Mouse (Mus musculus) cerebellum, adult 11-12 months (tissue): Measurements from ENCODE around the gene Gna15.
A peak's percentile ranks its signal among the peaks of the same experiment; 100 is the strongest.

Source experiments
- DNase-seq: peaks from one replicate; pipeline ENCODE4 v3.0.0; 2022

The Gna15 gene

DNA sequence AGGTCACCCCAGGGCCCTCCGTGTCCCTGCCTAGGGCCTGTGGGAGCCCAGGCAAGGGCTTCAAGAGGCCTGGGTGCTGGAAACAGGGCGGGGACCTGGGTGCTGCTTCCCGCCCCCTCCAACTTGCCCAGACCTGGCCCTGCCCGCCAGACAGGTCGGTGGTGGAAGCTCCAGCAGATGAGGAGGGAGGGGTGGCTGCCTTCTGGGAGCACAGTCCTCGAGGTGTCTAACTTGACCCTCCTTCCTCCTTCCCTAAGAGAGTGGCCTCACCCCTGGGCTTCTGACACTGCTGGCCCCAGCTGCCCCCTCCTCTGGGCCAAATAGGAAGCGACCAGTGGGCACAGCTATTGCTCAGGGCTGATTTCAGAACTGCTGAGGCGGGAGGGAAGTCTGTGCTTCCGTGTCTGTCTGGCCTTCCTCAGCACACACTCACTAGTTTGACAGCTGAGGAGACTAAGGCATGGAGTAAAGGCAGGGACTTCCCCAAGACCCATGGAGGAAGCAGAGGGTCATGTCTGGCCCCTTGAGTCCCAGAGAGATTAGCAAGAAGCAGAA is at the start of gene Gna15:
Gene Gna15, minus strand, starts transcription at position 175 of the 555 bp plus-strand sequence.
- no peak for DNase-seq

DNA sequence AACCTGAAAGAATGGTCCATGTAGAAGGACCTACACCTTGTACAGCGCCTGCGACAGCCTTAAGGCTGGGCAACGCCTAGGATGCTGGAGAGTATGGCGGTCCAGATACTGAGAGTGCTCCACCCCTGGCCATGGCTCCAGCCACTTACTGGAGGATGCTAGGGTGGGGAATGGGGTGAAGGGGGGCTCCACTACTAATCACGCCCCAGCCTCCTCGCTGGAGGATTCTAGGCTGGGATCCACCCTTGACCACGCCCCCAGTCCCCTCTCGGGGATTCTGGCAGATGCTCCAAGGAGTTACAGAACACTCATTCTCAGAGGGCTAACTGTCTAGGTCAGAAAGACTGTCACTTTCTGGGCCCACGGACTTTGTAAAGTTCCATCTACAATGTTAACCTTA is 49.0 kb upstream of the Gna15 start:
- DNase-seq = peak; percentile 71

DNA sequence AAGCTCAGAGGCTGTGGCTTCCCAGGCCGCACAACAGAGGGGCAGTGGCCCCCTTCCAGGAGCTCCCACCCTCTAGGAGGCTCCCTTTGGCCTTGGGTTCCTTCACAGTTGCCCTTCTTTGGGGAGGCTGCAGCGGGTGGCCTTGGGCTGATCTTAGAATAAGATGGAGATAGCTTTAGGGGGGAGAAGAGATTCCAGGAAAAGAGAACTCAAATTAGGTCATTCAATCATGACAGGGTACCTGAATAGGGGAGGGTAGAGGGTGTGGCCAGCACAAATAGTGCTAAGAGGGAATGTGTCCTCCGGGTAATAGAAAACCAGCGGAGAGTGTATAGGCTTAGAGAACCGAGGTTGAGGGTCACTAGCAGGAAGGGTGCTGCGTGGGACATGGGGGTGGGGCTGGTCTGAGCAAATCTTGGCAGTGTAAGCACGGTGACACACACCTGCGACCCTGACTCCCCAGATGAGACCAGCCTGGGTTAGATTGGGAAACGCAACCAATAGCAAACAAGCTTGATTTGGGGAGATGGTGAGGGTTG is 48.2 kb upstream of the Gna15 start:
- peak; percentile 78 for DNase-seq

DNA sequence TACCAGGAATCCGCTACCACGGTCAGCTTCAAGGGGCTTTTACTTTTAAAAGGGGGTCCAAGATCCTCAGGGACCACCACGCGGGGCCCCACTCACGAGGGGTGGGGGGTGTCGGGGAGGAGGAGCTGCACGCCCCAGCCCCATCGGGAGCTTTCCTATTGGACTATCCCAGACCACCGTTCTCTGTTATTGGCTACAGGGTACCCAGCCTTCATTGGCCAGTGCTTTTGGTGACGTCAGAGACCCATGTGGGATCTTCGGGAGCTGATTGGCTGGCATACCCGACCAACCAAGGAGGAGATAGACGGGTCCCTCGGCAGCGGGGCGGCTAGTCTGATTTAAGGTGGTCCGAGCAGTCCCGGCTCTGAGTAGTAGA is 47.5 kb upstream of the Gna15 start:
- peak; percentile 100 for DNase-seq

DNA sequence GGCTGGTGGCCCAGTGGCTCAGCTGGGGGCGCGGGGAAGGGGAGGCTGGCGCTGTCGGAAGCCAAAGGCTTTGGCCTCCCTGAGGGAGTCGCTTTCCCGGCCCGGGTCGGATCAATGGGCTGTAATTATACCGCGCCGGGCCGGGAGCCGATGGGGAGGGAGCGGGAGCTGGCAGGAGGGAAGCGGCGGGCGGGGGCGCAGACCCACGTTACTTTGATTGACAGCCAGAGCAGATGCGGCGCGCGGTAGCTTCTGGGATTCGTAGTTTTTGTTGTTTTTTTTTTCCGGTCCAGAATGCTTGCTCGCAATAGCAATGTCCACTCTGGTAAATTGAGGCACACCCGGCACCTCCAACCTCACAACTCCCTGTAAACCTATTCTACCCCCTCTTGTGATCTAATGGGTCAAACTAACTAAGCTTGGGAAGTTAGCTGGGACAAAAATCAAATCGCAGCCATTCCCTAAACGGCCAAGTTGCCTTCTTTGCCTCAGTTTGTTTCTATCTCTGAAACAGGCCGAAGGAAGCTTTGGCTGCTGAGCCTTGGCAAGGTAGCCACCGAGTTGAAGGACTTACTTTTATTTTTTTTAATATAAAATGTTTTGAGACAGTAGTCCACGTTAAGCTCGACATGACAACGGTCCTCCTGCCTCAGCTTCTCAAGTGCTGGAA is 46.9 kb upstream of the Gna15 start:
- DNase-seq = peak; percentile 96

DNA sequence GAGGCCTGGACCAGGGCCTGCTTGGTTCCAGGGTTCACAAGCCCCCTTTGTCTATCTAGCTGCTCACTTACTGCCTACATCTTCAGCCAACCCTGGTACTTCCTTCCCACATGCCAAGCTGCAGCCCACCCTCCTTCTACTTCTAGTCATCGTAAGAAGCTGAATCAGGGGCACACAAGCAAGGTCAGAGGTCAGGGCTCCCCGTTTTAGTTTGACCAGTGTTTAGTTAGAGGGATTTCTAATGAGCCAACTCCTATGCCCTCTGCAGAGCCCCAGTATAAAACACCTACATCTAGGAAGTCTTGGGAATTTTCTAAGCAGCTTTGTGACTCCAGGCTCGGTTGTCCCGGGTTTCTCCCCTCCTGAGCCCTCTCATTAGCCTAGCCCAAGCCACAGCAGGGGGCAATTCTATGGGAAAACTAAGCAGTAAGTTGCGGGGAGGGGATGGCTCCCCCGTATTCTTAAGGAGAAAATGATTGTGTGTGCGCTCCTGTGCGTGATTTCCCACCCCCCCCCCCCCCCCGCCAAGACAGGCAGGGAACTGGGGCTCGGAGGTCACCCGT is 46.3 kb upstream of the Gna15 start:
- no peak for DNase-seq

DNA sequence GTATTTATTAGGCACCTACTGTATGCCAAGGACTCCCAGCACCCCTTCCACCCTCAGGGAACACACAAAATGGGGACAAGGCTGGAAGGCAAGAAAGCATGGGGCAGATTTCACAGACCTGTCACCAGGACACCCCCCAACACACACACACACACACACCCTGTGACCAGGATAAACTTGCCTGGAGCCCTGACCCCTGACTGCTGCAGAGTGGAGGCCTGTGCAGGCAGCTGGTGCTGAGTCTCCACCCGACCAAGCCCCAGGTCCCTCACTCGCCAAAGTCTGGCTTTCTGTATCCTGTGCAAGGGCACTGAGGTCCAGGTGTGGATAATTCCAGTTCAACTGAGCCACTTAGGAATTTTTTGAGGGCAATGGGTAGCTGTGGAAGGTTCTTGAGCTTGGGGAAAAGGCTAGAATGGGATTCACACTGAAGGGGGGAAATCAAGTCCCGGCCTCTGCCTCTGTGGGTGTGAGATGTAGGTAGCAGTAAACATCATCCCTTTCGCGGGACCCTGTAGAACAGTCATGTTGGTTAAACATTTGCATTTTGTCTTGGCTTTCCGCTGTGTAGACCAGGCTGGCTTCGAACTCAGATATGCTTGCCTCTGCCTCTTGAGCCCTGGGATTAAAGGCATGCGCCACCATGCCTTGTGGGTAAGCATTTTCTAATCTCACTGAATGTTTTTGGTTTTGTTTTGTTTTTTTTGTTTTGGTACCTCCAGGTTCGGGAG is 45.6 kb upstream of the Gna15 start:
- DNase-seq = peak; percentile 74

DNA sequence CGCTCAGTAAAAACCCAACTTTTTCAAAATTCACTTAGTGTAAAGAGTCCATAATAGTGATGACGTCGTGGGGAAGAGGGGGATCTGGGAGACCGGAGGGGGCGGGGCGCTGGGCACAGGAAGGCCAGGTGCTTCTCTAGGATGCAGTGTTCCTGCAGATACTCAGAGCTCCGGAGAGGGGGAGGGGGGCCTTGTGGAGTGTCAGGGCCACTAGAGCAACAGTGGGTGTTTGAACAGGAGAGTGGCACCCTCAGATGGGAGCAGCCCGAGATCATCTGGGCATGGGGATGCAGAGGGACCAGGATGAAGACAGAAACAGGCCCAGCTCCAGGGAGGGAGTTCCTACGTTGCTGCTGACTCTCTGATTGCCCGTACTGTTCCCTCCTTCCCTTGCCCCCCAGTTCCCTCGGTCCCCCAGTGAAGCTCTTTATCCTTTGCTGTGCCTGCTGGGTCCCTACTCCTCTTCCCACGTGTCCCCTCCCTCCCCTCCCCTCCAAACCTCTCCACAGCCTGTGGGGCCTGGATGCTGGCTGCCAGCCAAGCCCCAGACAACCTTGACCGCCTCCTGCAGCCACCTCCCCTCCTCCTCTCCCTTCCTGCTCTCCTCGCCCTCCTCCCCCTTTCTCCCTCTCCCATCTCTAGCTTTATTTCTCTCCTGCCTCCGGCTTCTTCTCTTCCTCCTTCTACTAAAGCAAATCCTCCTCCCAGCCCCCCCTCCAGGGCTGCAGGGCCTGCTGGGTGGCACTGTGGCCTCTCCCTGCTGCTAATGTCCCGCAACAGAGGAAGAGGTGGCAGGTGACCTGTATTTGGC is 44.6 kb upstream of the Gna15 start:
- peak; percentile 73 for DNase-seq

DNA sequence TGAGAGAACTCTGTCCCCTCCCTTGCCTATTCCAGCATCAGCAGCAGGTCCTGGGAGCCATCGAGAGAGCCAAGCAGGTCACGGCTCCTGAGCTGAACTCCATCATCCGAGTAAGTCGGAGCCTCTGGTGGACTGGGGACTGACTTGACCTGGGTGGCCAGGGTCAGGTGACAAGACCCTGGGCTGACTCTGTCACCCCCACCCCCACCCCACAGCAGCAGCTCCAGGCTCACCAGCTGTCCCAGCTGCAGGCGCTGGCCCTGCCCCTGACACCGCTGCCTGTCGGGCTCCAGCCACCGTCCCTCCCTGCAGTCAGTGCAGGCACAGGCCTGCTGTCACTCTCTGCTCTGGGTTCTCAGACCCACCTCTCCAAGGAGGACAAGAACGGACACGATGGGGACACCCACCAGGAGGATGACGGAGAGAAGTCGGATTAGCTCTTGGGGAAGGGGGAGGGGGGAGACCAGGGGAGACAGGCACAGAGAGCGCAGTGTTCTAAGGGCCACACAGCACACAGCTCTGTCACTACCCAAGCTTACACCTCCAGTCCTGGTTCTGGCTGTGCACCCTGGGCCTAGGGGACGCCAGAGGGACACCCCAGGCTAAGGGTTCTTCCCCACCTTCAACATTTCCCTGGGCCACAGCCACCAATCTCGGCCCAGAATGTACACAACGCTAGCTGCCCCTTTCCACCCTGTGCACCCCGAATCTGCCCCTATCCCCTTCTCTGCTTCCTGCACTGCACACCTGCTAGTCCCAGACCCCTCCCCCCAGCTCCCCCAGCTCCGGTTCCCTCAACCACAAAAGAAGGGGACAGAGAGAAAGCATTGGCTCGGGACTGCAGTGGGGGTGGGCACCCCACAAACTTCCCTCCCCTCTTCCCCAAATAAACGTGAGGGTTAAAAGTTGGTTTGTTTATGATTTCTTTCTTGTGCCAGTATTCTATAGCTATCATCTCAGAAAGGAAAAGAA is 41.5 kb upstream of the Gna15 start:
- DNase-seq = no peak

DNA sequence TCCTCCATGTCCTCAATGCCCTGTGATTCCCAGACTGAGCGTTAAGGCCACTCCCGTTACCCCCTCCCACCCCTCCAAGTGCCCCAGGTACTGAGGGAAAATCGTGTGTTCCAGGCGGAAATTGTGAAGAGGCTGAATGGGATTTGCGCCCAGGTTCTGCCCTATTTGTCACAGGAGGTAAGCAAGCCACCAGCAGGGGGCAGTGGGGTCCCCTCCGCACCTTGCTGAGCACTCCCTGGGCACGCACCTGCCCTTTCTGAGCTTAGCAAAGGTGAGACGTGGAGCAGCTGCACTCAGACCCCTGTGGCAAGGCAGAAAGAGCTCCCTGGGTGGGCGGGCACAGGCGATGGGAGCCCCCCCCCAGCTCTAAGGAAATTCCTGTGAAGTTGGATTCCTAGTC is 40.7 kb upstream of the Gna15 start:
- peak; percentile 83 for DNase-seq

DNA sequence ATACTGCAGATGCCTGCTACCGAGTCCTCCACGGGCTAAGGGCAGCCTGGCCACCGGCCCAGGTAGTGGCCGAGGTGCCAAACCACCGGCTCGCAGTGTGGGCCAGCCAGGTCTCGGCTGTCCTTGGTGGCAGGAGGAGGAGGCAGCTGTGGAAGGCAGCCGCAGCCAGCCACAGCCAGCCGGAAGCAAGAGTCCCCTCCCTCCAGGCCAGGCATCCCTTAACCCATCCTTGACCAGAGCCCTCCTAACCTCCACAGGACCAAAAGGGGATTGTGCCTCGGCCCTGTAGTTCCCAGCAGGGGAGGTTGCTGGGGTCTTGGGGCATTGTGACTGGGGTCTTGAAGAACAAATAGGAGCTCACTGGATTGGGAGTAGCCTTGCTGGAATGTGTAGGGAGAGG is 40.2 kb upstream of the Gna15 start:
- peak; percentile 74 for DNase-seq

DNA sequence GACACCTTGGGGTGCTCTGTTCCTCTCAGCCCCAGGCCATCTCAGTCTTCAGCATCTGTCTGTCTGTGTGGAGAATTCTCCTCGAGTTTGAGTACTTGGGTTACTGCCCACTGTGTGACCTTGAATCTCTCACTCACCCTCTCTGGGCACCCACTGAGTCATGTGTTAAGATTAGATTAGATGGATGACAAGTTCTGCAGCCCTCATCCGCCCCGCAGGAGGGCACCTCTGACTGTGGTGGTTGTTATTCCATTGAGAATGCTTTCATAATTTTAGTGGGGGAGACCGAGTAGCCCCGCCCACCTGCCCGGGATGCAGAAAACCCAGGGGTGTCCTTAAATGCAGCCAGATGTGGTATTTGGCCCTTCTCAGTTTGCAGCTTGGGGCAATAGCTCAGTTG is 39.5 kb upstream of the Gna15 start:
- no peak for DNase-seq

DNA sequence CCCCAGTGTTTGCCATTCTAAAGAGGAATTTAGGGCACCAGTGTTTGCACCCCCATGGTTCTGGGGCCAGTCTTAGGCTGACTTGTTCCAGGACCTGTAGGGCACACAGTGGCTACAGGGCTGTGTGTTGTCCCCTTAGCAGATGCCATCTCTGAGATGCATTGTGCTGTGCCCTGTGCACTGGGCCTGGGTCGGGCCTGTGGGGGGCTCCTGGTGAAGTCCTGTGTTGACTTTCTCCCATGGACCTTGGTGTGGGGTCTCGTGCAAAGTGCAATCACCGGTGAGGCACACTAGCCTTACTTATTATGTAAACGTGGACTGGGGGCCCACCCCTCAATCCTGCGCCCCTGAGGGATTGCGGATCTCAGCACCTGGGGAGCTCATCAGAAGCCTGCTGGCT is 38.4 kb upstream of the Gna15 start:
- DNase-seq = no peak

DNA sequence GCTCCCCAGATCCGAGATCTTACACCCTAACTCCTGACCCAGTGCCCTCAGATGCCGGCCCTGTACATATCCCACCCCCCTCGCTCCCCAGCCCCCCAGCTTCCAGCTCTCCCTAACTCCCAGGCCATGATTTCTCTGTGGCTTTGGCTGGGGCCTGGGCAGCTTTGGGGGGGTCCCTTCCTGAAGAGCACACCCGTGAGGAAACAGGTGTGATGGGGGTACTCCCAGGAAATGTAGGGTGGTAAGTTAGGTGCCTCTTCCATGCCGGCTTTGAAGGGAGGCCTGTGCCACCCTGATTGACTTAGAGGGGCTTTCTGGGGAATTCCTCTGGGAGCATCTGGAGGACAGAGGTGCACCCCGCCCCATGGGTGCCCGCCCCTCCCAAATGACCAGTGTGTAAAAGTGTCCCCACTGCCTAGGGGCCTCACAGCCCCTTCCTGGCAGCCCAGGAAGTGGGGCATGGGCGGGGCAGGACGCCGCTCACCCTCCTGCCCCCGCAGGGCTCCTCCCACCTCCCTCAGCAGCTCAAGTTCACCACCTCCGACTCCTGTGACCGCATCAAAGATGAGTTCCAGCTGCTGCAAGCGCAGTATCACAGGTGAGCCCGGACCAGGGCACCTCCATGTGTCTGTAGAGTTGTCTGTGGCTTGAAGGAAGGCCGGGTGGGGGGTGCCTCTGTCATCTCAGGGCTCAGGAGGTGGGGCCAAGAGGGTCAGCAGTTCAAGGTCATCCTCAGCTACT is 36.9 kb upstream of the Gna15 start:
- DNase-seq = peak; percentile 74

DNA sequence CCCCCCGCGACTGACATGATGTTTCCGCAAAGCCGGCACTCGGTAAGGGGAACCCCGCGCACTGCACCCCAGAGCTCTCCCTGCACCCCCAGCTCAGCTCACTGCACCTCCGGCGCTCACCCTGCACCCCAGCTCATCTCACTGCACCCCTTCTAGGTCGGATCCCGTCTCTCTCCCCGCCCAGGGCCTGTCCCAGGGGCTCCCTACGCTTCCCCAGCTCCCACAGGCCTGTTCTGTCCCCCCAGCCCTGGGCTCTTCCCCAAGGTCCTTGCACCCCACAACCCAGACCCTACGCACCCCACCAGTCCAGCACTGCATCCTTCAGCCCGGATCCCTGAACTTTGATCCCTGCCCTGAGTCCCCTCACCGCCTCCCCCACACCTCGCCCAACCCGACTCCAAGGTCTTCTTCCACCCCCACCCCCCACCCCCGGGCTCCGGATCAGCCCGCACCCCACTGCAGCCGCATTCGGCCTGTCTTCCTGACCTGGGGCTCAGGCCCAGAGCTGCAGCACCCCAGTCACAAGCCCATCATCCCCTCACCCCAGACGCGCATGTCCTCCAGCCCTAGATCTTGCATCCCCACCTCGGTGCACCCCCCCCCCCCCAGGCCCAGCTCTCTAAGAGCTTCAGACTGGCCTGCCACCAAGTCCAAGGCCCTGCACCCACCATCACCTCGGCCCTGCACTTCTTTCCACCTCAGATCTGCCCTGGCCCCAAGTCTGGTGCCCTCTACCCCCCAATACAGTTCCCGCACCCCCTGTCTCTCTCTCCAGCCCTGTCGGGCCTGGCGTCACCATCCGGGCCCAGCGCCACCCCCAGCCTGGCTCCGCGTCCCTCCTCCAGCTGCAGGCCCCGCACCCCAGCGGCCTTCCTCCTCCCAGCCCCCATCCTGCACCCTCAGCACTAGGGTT is 35.9 kb upstream of the Gna15 start:
- peak; percentile 80 for DNase-seq

DNA sequence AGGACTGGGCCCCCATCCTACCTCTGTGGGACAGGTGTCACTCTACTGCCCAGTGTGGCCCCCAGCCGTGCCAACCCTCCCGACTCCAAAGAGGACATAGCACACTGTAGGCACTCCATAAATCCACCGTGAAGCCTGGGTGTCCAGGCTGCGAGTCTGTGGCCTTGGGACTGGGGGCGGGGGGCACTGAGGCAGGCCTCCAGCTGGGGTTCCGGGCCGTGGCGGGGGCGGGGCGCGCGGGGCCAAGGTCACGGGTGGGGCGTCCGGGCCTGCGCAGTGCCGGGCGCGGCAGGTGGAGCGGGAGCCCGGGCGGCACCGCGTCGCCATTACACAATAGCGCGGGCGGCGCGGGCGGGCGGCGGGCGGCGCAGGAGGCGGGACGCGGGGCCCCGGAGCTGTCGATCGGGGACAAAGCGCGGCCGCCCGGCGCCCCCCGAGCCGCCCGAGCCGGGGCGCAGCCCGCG is 35.2 kb upstream of the Gna15 start, which contains the start of gene Aes:
Gene Aes, plus strand, starts transcription at position 326 of the 464 bp plus-strand sequence.
- DNase-seq = peak; percentile 85

DNA sequence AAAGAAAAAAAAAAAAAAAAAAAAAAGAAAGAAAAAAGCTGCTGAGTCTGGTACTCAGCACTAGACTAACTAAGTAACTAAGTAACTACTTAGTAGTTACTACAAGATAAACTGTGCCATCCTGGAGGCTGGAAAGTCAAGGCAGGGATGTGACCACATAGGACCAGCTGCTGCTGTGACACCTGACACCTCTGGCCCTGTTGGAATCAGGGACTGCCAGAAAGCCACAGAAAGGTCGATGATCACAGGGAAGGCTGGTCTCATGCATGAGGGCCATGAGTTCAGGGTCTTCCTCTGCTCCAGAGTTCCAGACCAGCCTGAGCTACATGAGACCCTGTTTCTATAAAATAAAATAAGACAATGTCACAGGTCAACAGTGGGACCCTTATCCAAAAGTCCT is 33.5 kb upstream of the Gna15 start:
- no peak for DNase-seq

DNA sequence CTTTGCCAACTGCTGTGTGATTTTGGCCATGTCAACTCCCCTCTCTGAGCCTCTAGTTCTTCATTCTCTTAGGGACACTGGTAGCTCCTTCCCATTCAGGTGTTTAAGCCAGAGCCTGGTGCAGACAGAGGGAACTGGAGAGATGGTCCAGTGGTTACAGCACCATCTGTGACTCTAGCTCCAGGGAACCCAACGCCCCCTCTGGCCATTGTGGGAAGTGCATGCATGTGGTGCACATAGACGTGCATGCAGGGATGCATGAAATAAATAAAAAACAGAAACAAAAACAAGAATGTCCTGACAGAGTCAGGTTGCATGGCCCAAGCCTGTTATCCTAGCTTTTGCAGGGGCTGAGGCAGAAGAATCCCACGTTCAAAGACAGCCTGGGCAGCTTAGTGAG is 32.3 kb upstream of the Gna15 start:
- peak; percentile 37 for DNase-seq
